Mouse (Mus musculus): Measurements from ENCODE around the gene Olig3. TPM values are rescaled to one million over a fixed set of nuclear protein-coding genes. Genes with fewer than 3 reads are reported as not detected.
A peak's percentile ranks its signal among the peaks of the same experiment; 100 is the strongest.
"Not testable (repeated sequence)": the region's sequence is repeated elsewhere in the genome, so short reads cannot be mapped to it uniquely, and the experiment has no call there.

The Olig3 gene
- polyA plus RNA-seq, 1 experiment from 2014 or later, result 2.0 TPM

DNA sequence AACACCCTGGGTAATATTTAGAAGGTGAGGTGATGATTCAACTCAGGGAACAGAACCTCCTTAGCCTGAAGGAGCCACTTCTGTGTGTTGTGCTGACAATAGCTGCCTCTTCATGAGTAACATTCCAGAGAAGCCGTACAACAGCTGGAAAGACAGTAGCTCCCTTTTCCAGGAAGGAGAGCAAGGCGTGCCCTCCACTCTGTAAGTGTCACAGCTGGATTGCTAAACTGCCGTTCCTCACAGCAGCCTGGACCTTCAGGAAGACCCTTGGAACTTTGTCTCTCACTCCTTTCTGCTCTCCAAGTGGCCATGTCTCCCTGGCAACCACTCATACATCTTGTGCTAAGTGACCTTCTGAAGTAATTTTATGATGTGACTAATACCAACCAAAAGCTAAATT, 13.8 kb downstream of the Olig3 start:
- Histone ChIP-seq H3K4me1 (ENCODE audit: control insufficient read depth, insufficient read depth, low read length) (0 out of 2 replicates have a peak, but pooled peaks cover 5% of the 10 kb centered on the region), H3K4me3 (replicated peaks; ENCODE audit: low read depth, low read length) (no peak overlapping the region), H3K27me3 (ENCODE audit: control insufficient read depth, insufficient read depth, low read length) (peaks cover 9% of the 10 kb centered on the region), H3K27ac (replicated peaks; ENCODE audit: low read depth, low read length) (no peak overlapping the region), H3K9ac (replicated peaks; ENCODE audit: low read length) (no peak overlapping the region), H3K36me3 (ENCODE audit: control insufficient read depth, insufficient read depth, low read length) (no peaks in the 10 kb centered on the region), H3K4me2 (ENCODE audit: low read length) (no peak overlapping the region), H3K9me3 (ENCODE audit: control insufficient read depth, low read length) (no peaks in the 10 kb centered on the region)
- ATAC-seq (ENCODE audit: low FRiP score, low TSS enrichment) (no peak), DNase-seq (no peak)
- WGBS, result 70% methylated on average over 3 of the region's 3 CpGs

DNA sequence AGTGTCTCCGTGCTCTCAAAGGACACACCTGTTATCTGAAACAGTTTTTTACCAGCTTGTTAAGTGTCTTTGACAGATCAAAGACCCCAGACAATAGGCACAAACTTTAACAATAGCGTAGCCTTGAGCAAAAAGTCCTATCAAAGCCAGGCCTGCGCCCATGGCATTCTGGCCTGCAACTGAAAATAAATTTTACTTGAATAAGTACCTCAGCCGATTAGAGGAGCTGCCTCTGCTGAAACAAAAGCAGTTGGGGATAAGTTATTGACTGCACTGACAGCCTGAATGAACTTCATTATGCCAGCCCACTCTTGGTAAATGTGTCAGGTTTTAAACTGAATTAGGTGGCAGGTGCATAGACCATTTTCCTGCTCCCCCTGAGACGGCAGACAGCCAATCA, 15.9 kb downstream of the Olig3 start:
- no peaks in the 10 kb centered on the region for H3K27me3 ChIP-seq (ENCODE audit: control insufficient read depth, insufficient read depth, low read length)
- no peaks in the 10 kb centered on the region for H3K36me3 ChIP-seq (ENCODE audit: control insufficient read depth, insufficient read depth, low read length)
- no peak overlapping the region for H3K4me2 ChIP-seq (ENCODE audit: low read length)
- DNase-seq, result no peak
- H3K9me3 ChIP-seq (ENCODE audit: control insufficient read depth, low read length), result no peaks in the 10 kb centered on the region
- no peak overlapping the region for H3K4me3 ChIP-seq (replicated peaks; ENCODE audit: low read depth, low read length)
- H3K4me1 ChIP-seq (ENCODE audit: control insufficient read depth, insufficient read depth, low read length), result 0 out of 2 replicates have a peak, but pooled peaks cover 5% of the 10 kb centered on the region
- no peak overlapping the region for H3K27ac ChIP-seq (replicated peaks; ENCODE audit: low read depth, low read length)
- no peak for ATAC-seq (ENCODE audit: low FRiP score, low TSS enrichment)
- no peak overlapping the region for H3K9ac ChIP-seq (replicated peaks; ENCODE audit: low read length)
- WGBS, result 16% methylated on average over 5 of the region's 5 CpGs

- H3K9me3 ChIP-seq (ENCODE audit: control insufficient read depth, low read length), result no peaks in the 10 kb centered on the region
- DNase-seq, result peak; percentile 63
- WGBS, result 39% methylated on average over 7 of the region's 7 CpGs
Measured at GRCm38 (mm10) chr10:19373797-19374196, 17.5 kb downstream of the Olig3 start.

DNA sequence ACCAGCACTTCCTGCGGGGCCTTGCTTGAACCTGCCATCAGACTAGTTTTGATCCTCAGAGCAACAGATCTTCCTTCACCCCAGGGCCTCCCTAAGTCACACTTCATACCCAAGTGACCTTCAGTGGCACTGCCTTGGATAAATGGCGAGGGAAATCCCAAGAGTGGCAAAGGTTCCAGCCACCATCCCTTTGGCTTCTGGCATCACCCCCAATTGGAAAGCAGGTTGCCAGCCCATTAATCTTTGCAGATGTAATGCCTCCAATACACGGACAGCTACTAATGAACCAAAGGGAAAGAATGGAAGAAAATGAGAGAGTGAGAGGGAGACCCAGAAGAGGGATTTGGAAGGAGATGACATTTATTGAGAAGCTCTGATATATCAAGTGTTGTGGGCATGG, 18.0 kb downstream of the Olig3 start:
- Histone ChIP-seq H3K27me3 (ENCODE audit: control insufficient read depth, insufficient read depth, low read length) (no peaks in the 10 kb centered on the region), H3K9ac (replicated peaks; ENCODE audit: low read length) (no peak overlapping the region), H3K4me3 (replicated peaks; ENCODE audit: low read depth, low read length) (no peak overlapping the region), H3K9me3 (ENCODE audit: control insufficient read depth, low read length) (0 out of 2 replicates have a peak, but pooled peaks cover 4% of the 10 kb centered on the region), H3K36me3 (ENCODE audit: control insufficient read depth, insufficient read depth, low read length) (no peaks in the 10 kb centered on the region), H3K27ac (replicated peaks; ENCODE audit: low read depth, low read length) (no peak overlapping the region), H3K4me2 (ENCODE audit: low read length) (no peak overlapping the region), H3K4me1 (ENCODE audit: control insufficient read depth, insufficient read depth, low read length) (0 out of 2 replicates have a peak, but pooled peaks cover 5% of the 10 kb centered on the region)
- ATAC-seq (ENCODE audit: low FRiP score, low TSS enrichment) (no peak), DNase-seq (no peak)
- 74% methylated on average over 3 of the region's 3 CpGs for WGBS

More at GRCm38 (mm10) chr10:19373797-19374196, 17.5 kb downstream of the Olig3 start:
- no peak overlapping the region for H3K4me2 ChIP-seq (ENCODE audit: low read length)
- H3K4me3 ChIP-seq (replicated peaks; ENCODE audit: low read depth, low read length), result no peak overlapping the region
- H3K9ac ChIP-seq (replicated peaks; ENCODE audit: low read length), result no peak overlapping the region
- 0 out of 2 replicates have a peak, but pooled peaks cover 5% of the 10 kb centered on the region for H3K4me1 ChIP-seq (ENCODE audit: control insufficient read depth, insufficient read depth, low read length)
- no peaks in the 10 kb centered on the region for H3K36me3 ChIP-seq (ENCODE audit: control insufficient read depth, insufficient read depth, low read length)
- H3K27ac ChIP-seq (replicated peaks; ENCODE audit: low read depth, low read length), result no peak overlapping the region
- H3K27me3 ChIP-seq (ENCODE audit: control insufficient read depth, insufficient read depth, low read length), result no peaks in the 10 kb centered on the region
- peak; percentile 55 for ATAC-seq (ENCODE audit: low FRiP score, low TSS enrichment)

GRCm38 (mm10) chr10:19375838-19376237, 19.5 kb downstream of the Olig3 start:
- ATAC-seq (ENCODE audit: low FRiP score, low TSS enrichment) (no peak), DNase-seq (no peak)
- H3K4me3 ChIP-seq (replicated peaks; ENCODE audit: low read depth, low read length), result no peak overlapping the region
- 0 out of 2 replicates have a peak, but pooled peaks cover 4% of the 10 kb centered on the region for H3K9me3 ChIP-seq (ENCODE audit: control insufficient read depth, low read length)
- WGBS, result 90% methylated on average over 2 of the region's 2 CpGs
- 0 out of 2 replicates have a peak, but pooled peaks cover 5% of the 10 kb centered on the region for H3K4me1 ChIP-seq (ENCODE audit: control insufficient read depth, insufficient read depth, low read length)
- H3K9ac ChIP-seq (replicated peaks; ENCODE audit: low read length), result no peak overlapping the region
- no peaks in the 10 kb centered on the region for H3K36me3 ChIP-seq (ENCODE audit: control insufficient read depth, insufficient read depth, low read length)
- no peak overlapping the region for H3K27ac ChIP-seq (replicated peaks; ENCODE audit: low read depth, low read length)
- no peak overlapping the region for H3K4me2 ChIP-seq (ENCODE audit: low read length)
- no peaks in the 10 kb centered on the region for H3K27me3 ChIP-seq (ENCODE audit: control insufficient read depth, insufficient read depth, low read length)

GRCm38 (mm10) chr10:19380971-19381370, 24.6 kb downstream of the Olig3 start:
- not testable (repeated sequence) for H3K27ac ChIP-seq (replicated peaks; ENCODE audit: low read depth, low read length); ATAC-seq (ENCODE audit: low FRiP score, low TSS enrichment); H3K9me3 ChIP-seq (ENCODE audit: control insufficient read depth, low read length); H3K4me1 ChIP-seq (ENCODE audit: control insufficient read depth, insufficient read depth, low read length); H3K27me3 ChIP-seq (ENCODE audit: control insufficient read depth, insufficient read depth, low read length); H3K4me3 ChIP-seq (replicated peaks; ENCODE audit: low read depth, low read length); H3K4me2 ChIP-seq (ENCODE audit: low read length); H3K36me3 ChIP-seq (ENCODE audit: control insufficient read depth, insufficient read depth, low read length); H3K9ac ChIP-seq (replicated peaks; ENCODE audit: low read length); DNase-seq
- 98% methylated on average over 1 of the region's 1 CpGs for WGBS

DNA sequence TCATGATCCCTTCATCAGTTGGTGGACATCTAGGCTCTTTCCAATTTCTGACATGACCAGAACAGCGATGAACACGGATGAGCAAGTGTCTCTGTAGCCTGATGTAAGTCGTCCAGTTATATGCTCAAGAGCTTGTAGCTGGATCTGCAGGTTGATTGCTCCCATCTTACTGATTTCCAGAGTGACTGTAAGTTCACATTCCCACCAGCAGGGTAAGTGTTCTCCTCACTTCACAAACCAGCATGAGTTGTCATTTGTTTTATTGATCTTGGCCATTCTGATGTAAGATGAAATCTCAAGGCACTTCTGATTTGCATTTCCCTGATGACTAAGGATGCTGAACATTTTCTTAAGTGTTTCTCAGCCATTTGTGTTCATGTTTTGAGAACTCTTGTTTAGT, 27.8 kb downstream of the Olig3 start:
- 0 out of 2 replicates have a peak, but pooled peaks cover 4% of the 10 kb centered on the region for H3K9me3 ChIP-seq (ENCODE audit: control insufficient read depth, low read length)
- H3K27ac ChIP-seq (replicated peaks; ENCODE audit: low read depth, low read length), result no peak overlapping the region
- no peak overlapping the region for H3K9ac ChIP-seq (replicated peaks; ENCODE audit: low read length)
- 80% methylated on average over 3 of the region's 3 CpGs for WGBS
- H3K4me2 ChIP-seq (ENCODE audit: low read length), result no peak overlapping the region
- DNase-seq (no peak), ATAC-seq (ENCODE audit: low FRiP score, low TSS enrichment) (no peak)
- no peaks in the 10 kb centered on the region for H3K4me1 ChIP-seq (ENCODE audit: control insufficient read depth, insufficient read depth, low read length)
- no peaks in the 10 kb centered on the region for H3K36me3 ChIP-seq (ENCODE audit: control insufficient read depth, insufficient read depth, low read length)
- no peak overlapping the region for H3K4me3 ChIP-seq (replicated peaks; ENCODE audit: low read depth, low read length)
- no peaks in the 10 kb centered on the region for H3K27me3 ChIP-seq (ENCODE audit: control insufficient read depth, insufficient read depth, low read length)

DNA sequence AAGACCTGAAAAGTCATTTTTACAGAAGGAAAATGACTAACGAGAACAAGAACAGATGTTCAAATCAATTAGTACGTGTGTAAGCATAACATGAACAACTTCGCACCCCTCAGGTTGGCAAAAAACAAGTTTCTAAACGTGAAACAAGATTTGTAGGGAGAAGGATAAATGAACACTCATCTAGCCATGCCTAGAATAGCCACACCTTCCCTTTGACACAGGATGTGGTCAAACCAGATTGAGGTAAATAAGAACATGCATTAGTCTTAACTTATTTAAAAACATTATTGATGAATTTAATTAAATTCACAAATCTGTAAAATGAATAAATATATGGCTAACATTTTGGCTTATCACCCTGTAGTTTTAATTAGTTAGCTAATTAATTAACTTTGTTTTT, 35.5 kb downstream of the Olig3 start:
- no peak overlapping the region for H3K4me2 ChIP-seq (ENCODE audit: low read length)
- ATAC-seq (ENCODE audit: low FRiP score, low TSS enrichment), result no peak
- no peaks in the 10 kb centered on the region for H3K9me3 ChIP-seq (ENCODE audit: control insufficient read depth, low read length)
- H3K9ac ChIP-seq (replicated peaks; ENCODE audit: low read length), result no peak overlapping the region
- WGBS, result 92% methylated on average over 4 of the region's 4 CpGs
- no peaks in the 10 kb centered on the region for H3K36me3 ChIP-seq (ENCODE audit: control insufficient read depth, insufficient read depth, low read length)
- DNase-seq, result no peak
- H3K27me3 ChIP-seq (ENCODE audit: control insufficient read depth, insufficient read depth, low read length), result no peaks in the 10 kb centered on the region
- peaks cover 5% of the 10 kb centered on the region for H3K4me1 ChIP-seq (ENCODE audit: control insufficient read depth, insufficient read depth, low read length)
- no peak overlapping the region for H3K27ac ChIP-seq (replicated peaks; ENCODE audit: low read depth, low read length)
- H3K4me3 ChIP-seq (replicated peaks; ENCODE audit: low read depth, low read length), result no peak overlapping the region

- 8% methylated on average over 9 of the region's 9 CpGs for WGBS
- 0 out of 2 replicates have a peak overlapping the region, but pooled peaks have one; percentile 2 for H3K4me3 ChIP-seq (replicated peaks; ENCODE audit: low read depth, low read length)
- peaks cover 20% of the 10 kb centered on the region for H3K4me1 ChIP-seq (ENCODE audit: control insufficient read depth, insufficient read depth, low read length)
- no peak overlapping the region; the same call in 1 of the 2 replicates for H3K9ac ChIP-seq (replicated peaks; ENCODE audit: low read length)
- H3K27ac ChIP-seq (replicated peaks; ENCODE audit: low read depth, low read length), result no peak overlapping the region
- H3K36me3 ChIP-seq (ENCODE audit: control insufficient read depth, insufficient read depth, low read length), result no peaks in the 10 kb centered on the region
- no peaks in the 10 kb centered on the region for H3K9me3 ChIP-seq (ENCODE audit: control insufficient read depth, low read length)
- peak overlapping the region; percentile 48 for H3K4me2 ChIP-seq (ENCODE audit: low read length)
- ATAC-seq (ENCODE audit: low FRiP score, low TSS enrichment) (peak; percentile 84), DNase-seq (peak; percentile 76)
- no peaks in the 10 kb centered on the region for H3K27me3 ChIP-seq (ENCODE audit: control insufficient read depth, insufficient read depth, low read length)
Measured at GRCm38 (mm10) chr10:19396485-19397137, 40.3 kb downstream of the Olig3 start.

Data from midbrain, embryonic 14.5 days (tissue).